Mouse (Mus musculus) lung, postnatal 14 days (tissue): ENCODE results near the gene Trim60.
"Not testable (repeated sequence)": the region's sequence is repeated elsewhere in the genome, so short reads cannot be mapped to it uniquely, and the experiment has no call there.

Experiments used
- DNase-seq: peaks from one replicate; pipeline ENCODE4 v3.0.0; 2021

Gene Trim60

GRCm38 (mm10) chr8:65018423-65018822, at the start of gene Trim60, which contains the start of gene Trim61:
TSS of gene Trim60 (minus strand) at chr8:65018584.
TSS of gene Trim61 (minus strand) at chr8:65018523.
- DNase-seq, result no peak

GRCm38 (mm10) chr8:65067694-65068472, 49.5 kb upstream of the Trim60 start:
- no peak for DNase-seq

- DNase-seq, result no peak
Measured at GRCm38 (mm10) chr8:65067031-65067430, 48.6 kb upstream of the Trim60 start.

GRCm38 (mm10) chr8:65065622-65066021, 47.2 kb upstream of the Trim60 start:
- DNase-seq, result no peak

- no peak for DNase-seq
Measured at GRCm38 (mm10) chr8:65064071-65064470, 45.7 kb upstream of the Trim60 start.

GRCm38 (mm10) chr8:65062195-65062594, 43.8 kb upstream of the Trim60 start:
- no peak for DNase-seq

GRCm38 (mm10) chr8:65056722-65057121, 38.3 kb upstream of the Trim60 start:
- no peak for DNase-seq

- no peak for DNase-seq
Measured at GRCm38 (mm10) chr8:65053968-65054367, 35.6 kb upstream of the Trim60 start.

GRCm38 (mm10) chr8:65053554-65053953, 35.2 kb upstream of the Trim60 start:
- DNase-seq, result no peak

- no peak for DNase-seq
Measured at GRCm38 (mm10) chr8:65047801-65048200, 29.4 kb upstream of the Trim60 start.

- no peak for DNase-seq
Measured at GRCm38 (mm10) chr8:65047193-65047592, 28.8 kb upstream of the Trim60 start.

GRCm38 (mm10) chr8:65046565-65046964, 28.2 kb upstream of the Trim60 start:
- no peak for DNase-seq

- DNase-seq, result peak; percentile 31
Measured at GRCm38 (mm10) chr8:65037117-65037533, 18.7 kb upstream of the Trim60 start, which contains the start of gene Apela. TSS of gene Apela (minus strand) at chr8:65037336.

- no peak for DNase-seq
Measured at GRCm38 (mm10) chr8:65034136-65034535, 15.8 kb upstream of the Trim60 start.

GRCm38 (mm10) chr8:65033056-65033455, 14.7 kb upstream of the Trim60 start:
- DNase-seq, result no peak

- no peak for DNase-seq
Measured at GRCm38 (mm10) chr8:65032107-65032506, 13.7 kb upstream of the Trim60 start.

- DNase-seq, result no peak
Measured at GRCm38 (mm10) chr8:65030735-65031485, 12.5 kb upstream of the Trim60 start.

- DNase-seq, result no peak
Measured at GRCm38 (mm10) chr8:65029776-65030175, 11.4 kb upstream of the Trim60 start.

- DNase-seq, result no peak
Measured at GRCm38 (mm10) chr8:65028959-65029686, 10.7 kb upstream of the Trim60 start.

GRCm38 (mm10) chr8:65022485-65022884, 4.1 kb upstream of the Trim60 start:
- DNase-seq, result peak; percentile 74

GRCm38 (mm10) chr8:65007616-65008015, 10.8 kb downstream of the Trim60 start:
- DNase-seq, result not testable (repeated sequence)

GRCm38 (mm10) chr8:64998806-64999365, 19.5 kb downstream of the Trim60 start:
- DNase-seq, result no peak

GRCm38 (mm10) chr8:64987731-64988130, 30.7 kb downstream of the Trim60 start, which contains the start of gene Trim75:
TSS of gene Trim75 (minus strand) at chr8:64987831.
- DNase-seq, result no peak
